Mouse (Mus musculus): ENCODE measurements around the gene Calcr. TPM values are rescaled to one million over a fixed set of nuclear protein-coding genes. Genes with fewer than 3 reads are reported as not detected.

Calcr gene
- not detected in 2 replicates for polyA plus RNA-seq (2012; rRNA removed)

DNA sequence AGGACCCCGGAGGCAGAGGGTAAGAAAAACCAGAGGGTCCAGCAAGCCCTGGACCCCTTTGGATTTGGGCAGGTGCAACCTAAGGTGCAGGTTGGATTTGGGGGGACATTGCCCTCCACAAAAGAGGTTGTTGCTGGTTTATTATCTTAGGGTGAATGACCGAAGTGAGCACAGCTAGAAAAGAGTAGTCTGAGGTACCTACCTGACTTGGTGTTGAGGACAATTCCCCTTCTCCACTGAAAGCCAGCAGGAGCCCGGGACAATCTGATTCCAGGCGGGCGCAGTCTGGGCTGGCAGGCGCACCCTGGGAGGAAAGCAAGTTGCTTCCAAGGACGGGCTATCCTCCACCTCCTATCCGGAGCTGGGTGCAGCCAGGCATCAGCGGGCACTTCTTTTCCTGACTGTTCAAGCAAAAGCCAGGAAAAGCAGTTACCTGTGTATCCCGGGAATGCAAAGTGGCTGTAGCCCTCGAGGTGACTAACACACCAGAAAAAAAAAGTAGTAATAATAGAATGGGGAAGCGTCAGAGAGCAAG lies at the start of gene Calcr:
Gene Calcr, minus strand, starts transcription at position 485 of the 535 bp plus-strand sequence.

Other genes with a start within 250 kb of the Calcr start
- gene Tfpi2, start 224.2 kb upstream of the Calcr start, polyA plus RNA-seq (2012; rRNA removed): 58.8 and 64.8 TPM in 2 replicates
- gene Gngt1, start 229.1 kb upstream of the Calcr start, polyA plus RNA-seq (2012; rRNA removed): 0.08 and 0.11 TPM in 2 replicates
- gene Gng11, start 239.2 kb upstream of the Calcr start, polyA plus RNA-seq (2012; rRNA removed): 21.4 and 31.7 TPM in 2 replicates

Data from liver, embryonic 18 days (tissue).